Mouse (Mus musculus): ENCODE data around the gene Gm21983.

DNA sequence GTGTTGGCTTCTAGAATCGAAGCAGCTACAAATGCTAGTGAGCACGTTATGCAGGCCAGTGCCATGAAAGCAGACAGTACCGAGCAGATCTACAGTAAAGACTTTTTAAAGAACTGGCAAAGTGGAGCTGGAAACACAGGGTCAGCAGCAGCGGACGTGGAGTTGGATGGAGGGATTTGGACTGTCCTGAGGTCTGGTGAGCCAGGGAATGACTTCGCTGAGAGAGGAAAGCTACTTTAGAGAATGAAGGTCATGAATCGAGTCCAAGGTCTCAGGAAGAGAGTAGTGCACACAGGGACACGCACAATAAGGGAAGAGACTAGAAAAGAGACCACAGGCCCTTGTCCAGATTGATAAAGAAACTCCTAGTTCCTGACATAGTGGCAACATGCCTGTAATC is 16.7 kb upstream of the Gm21983 start:
- TF ChIP-seq POLR2A (IDR thresholded peaks at IDR 0.05; ENCODE audit: borderline replicate concordance, low read depth, low read length) (no peak), CTCF (IDR thresholded peaks at IDR 0.05; ENCODE audit: low read depth, low read length) (no peak)
